Mouse (Mus musculus): ENCODE data around the gene Ddx39b.

Ddx39b gene

DNA sequence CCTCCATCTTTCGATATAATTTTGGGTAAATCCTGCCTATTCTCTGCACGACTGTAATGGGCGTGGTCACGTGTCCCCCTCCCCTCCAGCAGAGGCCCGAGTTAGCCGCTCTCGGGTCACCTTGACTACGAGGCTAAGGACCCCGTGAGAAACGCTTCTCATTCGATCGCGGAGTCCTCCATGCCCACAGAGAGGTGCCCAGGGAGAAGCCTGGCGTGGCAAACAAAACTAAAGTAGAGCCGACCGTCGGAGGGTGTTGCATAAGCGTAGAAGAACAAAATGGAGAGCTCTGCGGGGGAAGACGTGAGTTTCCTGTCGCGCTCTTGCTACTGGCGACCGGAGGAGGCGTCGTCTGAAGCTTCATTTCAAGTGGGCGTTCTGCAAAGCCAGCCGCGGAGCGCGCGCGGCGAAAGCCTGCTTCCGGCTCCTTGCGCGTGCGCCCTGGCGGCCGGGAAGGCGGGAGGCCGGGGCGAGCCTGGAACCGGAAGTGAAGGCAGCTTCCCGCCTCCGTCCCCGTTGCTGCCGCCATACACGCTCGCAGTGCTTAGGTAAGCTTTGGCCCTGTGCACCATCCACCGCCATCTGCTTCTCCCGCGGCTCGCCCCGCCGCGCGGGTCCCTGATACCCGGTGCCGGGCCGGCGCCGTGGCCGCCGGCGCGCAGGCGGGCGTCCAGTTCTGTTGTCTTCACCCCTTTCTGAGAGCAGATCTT, at the start of gene Ddx39b:
Gene Ddx39b (plus strand): TSS at position 442 of the 710 bp plus-strand sequence.
- peak; percentile 98 for DNase-seq (ENCODE audit: low read depth)

DNA sequence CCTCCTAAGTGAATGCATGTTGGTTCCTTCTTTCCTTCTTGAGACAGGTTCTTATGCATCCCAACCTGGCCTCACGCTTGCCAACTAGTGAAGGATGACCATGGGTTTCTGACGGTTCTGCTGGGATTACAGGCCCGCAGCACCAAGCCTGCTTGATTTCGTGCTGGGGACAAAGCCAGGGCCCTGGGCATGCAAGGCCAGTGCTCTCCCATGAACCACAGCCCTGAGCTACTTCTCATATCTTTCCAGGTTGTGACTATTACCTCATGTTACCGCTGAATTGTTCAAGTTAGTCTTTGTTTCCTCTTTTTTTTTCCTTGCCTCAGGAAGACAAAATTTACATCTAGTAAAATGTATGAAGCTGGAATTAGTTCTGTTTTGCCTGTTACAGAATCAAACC, 48.6 kb upstream of the Ddx39b start:
- no peak for DNase-seq (ENCODE audit: low read depth)

DNA sequence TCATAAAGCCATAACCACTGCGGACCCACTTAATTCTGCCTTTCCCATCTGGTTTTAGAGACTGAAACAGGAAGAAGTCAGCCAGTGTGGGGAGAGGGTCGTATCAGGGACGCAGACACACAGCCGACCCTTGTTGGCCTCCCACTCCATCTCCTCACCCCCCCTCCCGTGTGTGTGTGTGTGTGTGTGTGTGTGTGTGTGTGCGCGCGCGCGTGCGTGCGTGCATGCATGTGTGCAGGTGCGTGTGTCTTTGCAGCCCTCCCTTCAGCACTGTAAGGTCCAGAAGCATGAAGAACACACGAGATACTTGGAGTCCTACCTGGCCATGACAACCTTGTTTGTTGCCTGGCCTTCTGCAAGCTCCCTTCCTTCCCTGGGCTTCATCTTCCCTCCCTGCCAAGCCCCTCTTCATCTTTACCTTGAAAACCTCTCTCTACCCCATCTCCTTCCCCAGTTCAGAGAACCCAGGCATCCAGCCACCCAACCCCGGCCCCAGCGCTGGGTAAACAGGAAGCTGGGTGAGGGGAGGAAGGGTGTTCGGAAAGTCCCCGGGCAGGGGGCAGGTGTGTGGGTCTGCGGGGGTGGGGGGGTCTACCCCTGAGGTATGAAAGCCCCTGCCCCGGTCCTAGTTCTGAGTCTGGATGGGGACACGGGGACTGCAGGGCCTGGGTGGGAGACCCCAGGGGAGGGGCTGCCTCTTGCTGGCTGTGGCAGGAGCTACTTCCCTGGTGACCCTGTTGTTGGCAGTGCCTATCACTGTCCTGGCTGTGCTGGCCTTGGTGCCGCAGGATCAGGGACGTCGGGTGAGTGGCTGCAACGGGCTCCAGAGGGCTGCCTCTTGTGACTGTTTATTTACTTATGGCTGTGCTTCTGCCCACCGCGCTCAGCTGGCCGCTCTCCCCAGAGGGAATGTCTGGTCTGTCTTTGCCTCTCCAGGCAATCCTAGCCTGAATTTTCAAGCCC, 47.4 kb upstream of the Ddx39b start, which contains the start of gene Ltb:
Gene Ltb (plus strand): TSS at position 559 of the 963 bp plus-strand sequence.
- DNase-seq (ENCODE audit: low read depth), result peak; percentile 92

GRCm38 (mm10) chr17:35194844-35195630, 46.5 kb upstream of the Ddx39b start:
- DNase-seq (ENCODE audit: low read depth), result peak; percentile 84

DNA sequence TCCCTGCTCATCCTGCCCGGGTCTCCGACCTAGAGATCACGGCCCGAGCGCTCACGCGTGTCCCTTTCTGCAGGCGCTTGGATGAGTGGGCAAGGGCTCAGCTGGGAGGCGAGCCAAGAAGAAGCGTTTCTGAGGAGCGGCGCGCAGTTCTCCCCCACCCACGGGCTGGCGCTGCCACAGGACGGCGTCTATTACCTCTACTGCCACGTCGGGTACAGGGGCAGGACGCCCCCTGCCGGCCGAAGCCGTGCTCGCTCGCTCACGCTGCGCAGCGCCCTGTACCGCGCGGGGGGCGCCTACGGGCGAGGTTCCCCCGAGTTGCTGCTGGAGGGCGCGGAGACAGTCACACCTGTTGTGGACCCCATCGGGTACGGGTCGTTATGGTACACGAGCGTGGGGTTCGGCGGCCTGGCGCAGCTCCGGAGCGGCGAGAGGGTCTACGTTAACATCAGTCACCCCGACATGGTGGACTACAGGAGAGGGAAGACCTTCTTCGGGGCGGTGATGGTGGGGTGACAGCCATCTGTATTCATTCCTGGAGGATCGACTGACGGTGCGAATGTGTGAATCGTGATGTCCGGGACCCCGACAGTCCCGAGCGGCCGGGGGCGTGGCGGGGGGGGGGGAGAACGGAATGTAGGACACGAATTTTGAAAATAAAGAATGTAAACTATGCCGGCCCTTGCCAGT, 45.8 kb upstream of the Ddx39b start:
- DNase-seq (ENCODE audit: low read depth), result peak; percentile 93

GRCm38 (mm10) chr17:35196321-35196641, 45.3 kb upstream of the Ddx39b start:
- peak; percentile 69 for DNase-seq (ENCODE audit: low read depth)

DNA sequence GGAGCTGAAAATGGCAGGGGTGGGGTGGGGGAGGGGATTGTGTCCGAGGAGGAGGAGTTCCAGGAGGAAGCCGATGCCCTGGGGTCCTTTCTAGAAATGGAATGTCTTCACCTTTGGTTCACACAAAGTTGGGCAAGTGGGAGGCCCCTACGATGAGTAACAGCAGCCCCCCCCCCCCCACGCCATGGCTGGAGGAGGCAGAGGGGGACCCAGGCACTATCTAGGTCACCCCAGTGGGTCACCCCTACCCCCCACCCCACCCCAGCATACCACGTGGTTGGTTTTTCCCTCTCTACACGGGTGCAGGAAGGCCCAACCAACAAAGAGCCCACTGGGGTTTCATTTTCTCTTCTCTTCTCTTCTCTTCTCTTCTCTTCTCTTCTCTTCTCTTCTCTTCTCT, 44.4 kb upstream of the Ddx39b start:
- peak; percentile 83 for DNase-seq (ENCODE audit: low read depth)

DNA sequence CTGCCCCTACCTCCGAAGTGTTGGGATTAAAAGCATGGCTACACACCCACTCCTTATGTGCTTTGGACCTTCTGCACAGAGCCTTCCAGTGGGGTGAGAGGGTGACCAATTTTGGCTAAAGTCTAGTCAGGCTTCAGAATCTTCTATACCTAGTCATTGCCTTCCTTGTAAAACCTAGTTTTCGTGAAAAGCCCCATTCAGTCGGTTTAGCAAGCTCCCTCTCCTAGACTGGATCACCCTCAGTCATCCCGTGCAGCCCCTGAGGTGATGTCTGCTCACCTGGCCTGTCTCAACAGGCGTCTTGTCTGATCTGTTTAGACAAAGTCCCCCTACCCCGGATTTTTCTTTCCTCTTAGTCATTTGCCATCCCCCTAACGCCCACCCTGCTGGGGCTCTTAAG, 43.5 kb upstream of the Ddx39b start:
- DNase-seq (ENCODE audit: low read depth), result peak; percentile 56

DNA sequence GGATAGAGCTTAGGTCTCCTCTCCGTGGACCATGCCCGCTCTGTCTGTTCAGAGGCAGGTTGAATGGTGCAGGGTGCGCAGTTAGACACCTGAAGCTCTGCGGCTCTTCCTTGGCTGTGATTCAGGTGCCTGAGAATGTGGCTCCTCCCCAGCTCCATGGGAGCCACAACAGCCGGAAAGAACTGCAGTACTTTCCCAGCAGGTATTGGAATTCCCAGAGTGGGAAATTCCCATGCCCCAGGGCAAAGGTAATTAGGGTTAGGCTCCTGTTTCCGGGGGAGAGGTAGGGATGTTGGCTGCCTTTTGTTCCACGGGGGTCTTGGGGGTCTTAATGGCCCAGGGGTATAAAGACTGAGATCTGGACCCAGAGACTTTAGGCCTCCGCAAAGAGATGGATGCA, 42.6 kb upstream of the Ddx39b start:
- DNase-seq (ENCODE audit: low read depth), result peak; percentile 48

DNA sequence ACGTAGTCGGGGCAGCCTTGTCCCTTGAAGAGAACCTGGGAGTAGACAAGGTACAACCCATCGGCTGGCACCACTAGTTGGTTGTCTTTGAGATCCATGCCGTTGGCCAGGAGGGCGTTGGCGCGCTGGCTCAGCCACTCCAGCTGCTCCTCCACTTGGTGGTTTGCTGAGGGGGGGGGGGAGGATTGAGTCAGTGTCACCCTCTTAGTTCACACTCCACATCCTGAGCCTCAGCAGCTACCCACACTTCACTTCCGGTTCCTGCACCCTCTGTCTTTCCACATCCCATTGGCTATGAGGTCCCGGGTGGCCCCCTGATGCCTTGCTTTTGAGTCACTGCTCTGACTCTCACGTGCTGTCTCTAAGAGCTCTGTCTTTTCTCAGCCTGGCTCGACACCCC, 41.1 kb upstream of the Ddx39b start:
- DNase-seq (ENCODE audit: low read depth), result peak; percentile 95

- peak; percentile 78 for DNase-seq (ENCODE audit: low read depth)
Observed at GRCm38 (mm10) chr17:35201128-35201527, 40.4 kb upstream of the Ddx39b start.

- DNase-seq (ENCODE audit: low read depth), result peak; percentile 90
Observed at GRCm38 (mm10) chr17:35201787-35202186, 39.8 kb upstream of the Ddx39b start, which contains the start of gene Tnf. Gene Tnf, minus strand, starts transcription at chr17:35202007.

DNA sequence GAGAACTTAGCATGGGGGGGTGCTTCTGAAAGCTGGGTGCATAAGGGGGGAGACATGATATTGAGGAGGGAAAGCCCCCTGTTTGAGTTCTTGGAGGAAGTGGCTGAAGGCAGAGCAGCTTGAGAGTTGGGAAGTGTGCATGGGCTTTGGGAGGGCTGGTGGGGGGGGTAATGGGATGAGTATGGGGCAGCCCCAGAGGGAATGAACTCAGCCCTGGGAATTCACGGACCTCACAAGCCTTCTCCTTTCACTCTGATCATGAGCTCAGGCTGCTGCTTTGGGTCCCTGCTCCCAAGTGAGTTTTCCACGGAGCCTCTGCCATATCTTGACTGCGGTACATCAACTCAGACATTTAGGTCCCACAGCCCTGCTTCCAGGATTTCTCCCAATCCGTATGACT, 39.1 kb upstream of the Ddx39b start:
- DNase-seq (ENCODE audit: low read depth), result no peak

GRCm38 (mm10) chr17:35204494-35205379, 36.8 kb upstream of the Ddx39b start, which contains the start of gene Lta:
Gene Lta, minus strand, starts transcription at chr17:35205351.
- peak; percentile 88 for DNase-seq (ENCODE audit: low read depth)

GRCm38 (mm10) chr17:35205380-35205769, 36.2 kb upstream of the Ddx39b start:
- no peak for DNase-seq (ENCODE audit: low read depth)

DNA sequence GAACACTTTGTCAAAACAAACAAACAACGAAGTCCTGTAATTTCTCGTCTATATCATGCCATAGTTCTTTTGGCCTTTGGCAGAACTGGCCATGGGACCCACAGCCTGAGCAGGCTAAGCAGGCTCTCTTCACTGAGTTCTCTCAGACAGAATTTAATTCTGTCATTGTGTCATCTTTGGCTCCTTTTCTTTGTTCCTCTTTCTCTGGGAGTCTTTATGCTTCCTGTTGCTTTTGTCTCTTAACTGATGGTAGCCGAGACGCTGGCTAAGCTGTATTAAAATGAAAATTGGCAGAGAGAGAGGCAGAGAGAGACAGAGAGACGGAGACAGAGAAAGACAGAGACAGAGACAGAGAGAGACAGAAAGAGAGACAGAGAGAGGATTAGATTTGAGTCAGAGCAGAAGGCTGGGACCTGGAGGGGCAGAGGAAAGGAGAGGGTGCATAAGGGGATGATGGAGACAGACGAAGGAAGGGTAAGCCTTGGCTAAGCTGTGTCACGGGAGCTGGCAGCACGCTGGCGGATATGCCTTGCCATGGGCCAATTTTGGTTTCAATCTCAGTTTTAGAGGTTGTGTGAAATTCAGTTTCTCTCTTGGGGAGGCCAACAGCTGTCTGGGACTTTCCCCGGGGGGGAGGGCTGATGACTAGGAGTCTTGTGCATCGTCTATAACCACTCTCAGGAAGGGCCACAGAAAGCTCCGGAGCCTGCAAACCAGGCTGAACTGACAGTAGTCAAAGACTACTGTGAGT, 31.6 kb upstream of the Ddx39b start:
- DNase-seq (ENCODE audit: low read depth), result peak; percentile 96

GRCm38 (mm10) chr17:35210593-35210992, 31.0 kb upstream of the Ddx39b start:
- DNase-seq (ENCODE audit: low read depth), result no peak

- DNase-seq (ENCODE audit: low read depth), result no peak
Observed at GRCm38 (mm10) chr17:35213071-35213470, 28.5 kb upstream of the Ddx39b start.

- peak; percentile 85 for DNase-seq (ENCODE audit: low read depth)
Observed at GRCm38 (mm10) chr17:35218516-35219193, 22.9 kb upstream of the Ddx39b start.

Data from induced T-regulatory cell, adult 2 months (primary cell).